Mouse (Mus musculus): ENCODE results near the gene Hykk. TPM values are rescaled to one million over a fixed set of nuclear protein-coding genes. Genes with fewer than 3 reads are reported as not detected.

The Hykk gene
- total RNA-seq, 2 experiments from 2014 or later = 0.64 to 0.86 TPM

DNA sequence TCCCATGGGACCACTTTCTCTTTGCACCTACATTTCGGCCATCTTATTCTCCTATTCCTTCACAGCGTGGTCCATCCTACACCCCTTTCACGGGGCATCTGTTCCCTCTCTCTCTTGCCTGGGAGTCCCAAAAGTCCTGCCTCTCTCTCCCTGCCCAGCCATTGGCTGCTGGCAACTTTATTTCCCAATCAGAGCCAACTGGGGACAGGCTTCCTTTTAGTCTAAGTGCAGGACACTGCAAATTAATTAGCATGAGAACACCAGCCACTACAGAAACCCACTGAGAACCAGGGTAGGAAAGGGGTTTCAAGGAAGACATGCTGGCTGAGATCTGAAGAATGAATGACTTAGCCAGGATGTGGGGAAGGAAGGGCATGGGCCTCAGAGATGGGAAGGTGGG is 77.3 kb downstream of the Hykk start:
- no peak overlapping the region for H3K27ac ChIP-seq
- DNase-seq = no peak
- no peak overlapping the region for H3K4me3 ChIP-seq
- intact Hi-C loops (cut with DNase I) = no loop called here
- no peak for TF ChIP-seq CTCF (IDR thresholded peaks at IDR 0.05)

DNA sequence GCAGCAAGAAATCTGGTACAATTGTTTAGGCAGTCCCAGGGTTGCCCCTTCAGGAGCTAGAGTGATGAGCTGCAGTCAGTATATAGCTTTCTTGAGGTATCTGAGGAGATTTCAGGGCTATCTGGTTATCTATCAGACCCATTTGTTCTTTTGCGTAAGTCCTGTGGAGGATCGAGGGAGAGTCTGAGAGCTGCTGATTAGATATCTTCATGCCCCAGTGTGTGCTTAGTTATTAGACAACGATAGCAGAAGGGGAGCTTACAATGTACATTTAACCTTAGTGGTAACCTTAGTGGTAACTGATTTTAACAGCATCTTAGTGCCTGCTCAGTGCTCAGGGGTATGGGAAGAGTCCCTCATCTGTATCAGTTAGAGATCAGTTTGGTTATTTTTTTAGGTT is 78.6 kb downstream of the Hykk start:
- H3K27ac ChIP-seq = no peak overlapping the region
- TF ChIP-seq CTCF (IDR thresholded peaks at IDR 0.05) = no peak
- DNase-seq = no peak
- no peak overlapping the region for H3K4me3 ChIP-seq
- intact Hi-C loops (cut with DNase I) = no loop called here

Other genes starting within 250 kb of the Hykk start
- 10 to 100 TPM; 43.5 to 87.0 TPM for gene Dnaja4, start 218.4 kb upstream of the Hykk start, total RNA-seq (2021)
- 10 to 100 TPM; 17.9 to 20.8 TPM for gene Wdr61, start 182.8 kb upstream of the Hykk start, total RNA-seq (2021)
- gene Crabp1, start 152.5 kb upstream of the Hykk start, total RNA-seq (2021) = 1 to 10 TPM in 1 of 2 experiments, not detected in 1; 2.2 TPM
- gene Ireb2, start 53.5 kb upstream of the Hykk start, total RNA-seq (2021) = 10 to 100 TPM; 18.3 to 21.8 TPM
- 100 to 1,000 TPM; 131 TPM for gene Psma4, start 33.5 kb downstream of the Hykk start, total RNA-seq (2021)
- not detected for gene AY074887, start 33.7 kb downstream of the Hykk start, total RNA-seq (2021)
- not detected for gene Chrna5, start 63.6 kb downstream of the Hykk start, total RNA-seq (2021)
- not detected for gene Chrna3, start 109.3 kb downstream of the Hykk start, total RNA-seq (2021)
- not detected for gene Chrnb4, start 131.5 kb downstream of the Hykk start, total RNA-seq (2021)
- gene Ube2q2, start 231.6 kb downstream of the Hykk start, total RNA-seq (2021) = 10 to 100 TPM; 31.9 to 41.0 TPM

All from gastrocnemius, adult 2 months (tissue).